Mouse (Mus musculus) CH12.LX (cell line): Measurements from ENCODE around the gene Efr3b.

ENCODE experiments used
- CHD1 ChIP-seq: IDR thresholded peaks from 2 replicates; pipeline ENCODE4 v1.6.1; 2012; ENCODE audit warnings: low read depth, low read length, improper control_type of control experiment, inconsistent platforms
- CTCF ChIP-seq, 2 experiments: IDR thresholded peaks in 1 of 2; conservative IDR thresholded peaks in 1 of 2; 2 replicates each; pipeline ENCODE4 v1.5.1; 2011 to 2012; ENCODE audit warnings: low read depth in 2 of 2, low read length in 2 of 2, improper control_type of control experiment in 1 of 2, inconsistent platforms in 1 of 2, mild to moderate bottlenecking in 1 of 2, moderate library complexity in 1 of 2
- E2F4 ChIP-seq: IDR thresholded peaks from 2 replicates; pipeline ENCODE4 v1.6.1; 2011; ENCODE audit warnings: low read depth, low read length, improper control_type of control experiment; ENCODE audit not compliant: insufficient replicate concordance
- GABPA ChIP-seq: IDR thresholded peaks from 2 replicates; pipeline ENCODE4 v1.6.1; 2012; ENCODE audit warnings: low read depth, low read length, improper control_type of control experiment, inconsistent platforms; ENCODE audit not compliant: insufficient replicate concordance
- JUND ChIP-seq: conservative IDR thresholded peaks from 2 replicates; pipeline ENCODE4 v1.6.1; 2011; ENCODE audit warnings: low read depth, low read length, improper control_type of control experiment
- KAT2A ChIP-seq: IDR thresholded peaks from 2 replicates; pipeline ENCODE4 v1.6.1; 2012; ENCODE audit warnings: low read length, improper control_type of control experiment, inconsistent platforms; ENCODE audit not compliant: insufficient replicate concordance
- MEF2A ChIP-seq: IDR thresholded peaks from 2 replicates; pipeline ENCODE4 v1.6.1; 2014; ENCODE audit warnings: low read depth, mild to moderate bottlenecking, inconsistent platforms, low read length, improper control_type of control experiment, borderline replicate concordance
- POLR2A ChIP-seq: IDR thresholded peaks from 2 replicates; pipeline ENCODE4 v1.6.1; 2011; ENCODE audit warnings: low read depth, mild to moderate bottlenecking, improper control_type of control experiment, low read length
- RAD21 ChIP-seq: IDR thresholded peaks from 2 replicates; pipeline ENCODE4 v1.6.1; 2011; ENCODE audit warnings: low read depth, mild to moderate bottlenecking, low read length, improper control_type of control experiment, moderate library complexity
- RCOR1 ChIP-seq: conservative IDR thresholded peaks from 2 replicates; pipeline ENCODE4 v1.6.1; 2012; ENCODE audit warnings: low read depth, mild to moderate bottlenecking, inconsistent platforms, low read length, improper control_type of control experiment
- TCF12 ChIP-seq: IDR thresholded peaks from 2 replicates; pipeline ENCODE4 v1.6.1; 2014; ENCODE audit warnings: low read depth, mild to moderate bottlenecking, inconsistent platforms, low read length, improper control_type of control experiment
- ZKSCAN1 ChIP-seq: IDR thresholded peaks from 2 replicates; pipeline ENCODE4 v1.6.1; 2012; ENCODE audit warnings: low read depth, inconsistent platforms, low read length, improper control_type of control experiment, borderline replicate concordance
- ZNF384 ChIP-seq: IDR thresholded peaks from 2 replicates; pipeline ENCODE4 v1.6.1; 2012; ENCODE audit warnings: low read depth, low read length, improper control_type of control experiment, inconsistent platforms

DNA sequence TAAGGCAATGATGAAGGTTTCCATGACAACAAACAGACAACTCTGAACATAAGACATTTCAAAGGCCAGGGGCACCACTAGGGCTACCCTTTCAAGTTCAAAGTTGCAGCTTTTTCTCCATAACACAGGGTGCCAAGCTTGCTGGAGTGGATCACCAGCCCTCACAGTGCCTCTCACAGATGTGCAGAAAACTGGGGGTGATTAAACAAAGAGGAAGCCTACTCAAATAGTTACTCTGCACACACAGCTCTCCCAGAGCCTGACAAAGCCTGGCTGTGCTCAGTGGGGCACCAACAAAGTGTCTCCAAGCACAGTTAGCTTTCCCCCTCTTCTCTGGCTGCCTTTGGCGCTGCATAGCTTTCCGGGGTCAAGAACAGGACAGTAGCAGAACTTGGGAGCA, 48.8 kb downstream of the Efr3b start:
- TF ChIP-seq GABPA, result no peak
- no peak for TF ChIP-seq RCOR1
- no peak for TF ChIP-seq ZKSCAN1
- no peak for TF ChIP-seq E2F4
- TF ChIP-seq TCF12, result no peak
- TF ChIP-seq POLR2A, result no peak
- TF ChIP-seq RAD21, result no peak
- TF ChIP-seq CTCF (conservative IDR thresholded peaks at IDR 0.05 in 1 of 2, IDR thresholded peaks at IDR 0.05 in 1 of 2; ENCODE audit: low read depth in 2 of 2, low read length in 2 of 2), result no peak
- TF ChIP-seq JUND, result no peak
- no peak for TF ChIP-seq KAT2A
- no peak for TF ChIP-seq MEF2A
- no peak for TF ChIP-seq ZNF384
- no peak for TF ChIP-seq CHD1
